17 mouse cellular contexts compared by ENCODE assay signal in the genomic region with DNA sequence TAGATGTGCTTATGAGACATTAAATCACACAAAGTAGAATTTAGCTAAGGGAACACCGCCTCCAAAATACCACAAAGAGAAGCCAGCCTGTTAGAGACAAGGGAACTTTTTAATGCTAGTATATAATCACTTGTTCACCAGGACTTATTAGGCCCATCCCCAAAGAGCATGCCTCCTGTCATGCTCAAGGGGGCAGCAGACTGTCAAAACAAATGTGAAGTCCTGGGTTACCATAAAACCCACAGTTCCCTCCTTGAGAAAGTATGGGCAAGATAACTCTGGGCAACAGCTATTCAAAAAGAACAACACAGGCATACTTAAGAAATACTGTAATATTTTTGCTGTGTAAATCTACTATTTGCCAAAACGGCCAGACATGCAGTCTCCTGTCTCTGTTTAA. TPM values are rescaled to one million over a fixed set of nuclear protein-coding genes. Genes with fewer than 3 reads are reported as not detected.
DNase-seq lines count a peak whose midpoint lies in the region; ATAC-seq and TF ChIP-seq lines count a peak whose summit lies in the region.
"Had no signal": no experiment of that assay in that cellular context is flagged by ENCODE, and none has a peak within 500 bp of the region (broad histone marks: within the 10 kb centered on the region; RNA-seq: fewer than 3 reads in every experiment).

No protein-coding gene starts in this region.

- H3K9me3 ChIP-seq in forebrain, embryonic 12.5 days: no peaks in the 10 kb centered on the region
- H3K9me3 ChIP-seq: forebrain, embryonic 10.5 days; neural tube, embryonic 12.5 days had no signal

- no peak for DNase-seq in layer of hippocampus, adult 2 months (ENCODE audit: low spot score in 2 of 2)
- DNase-seq in layer of hippocampus, postnatal 25 days (ENCODE audit: extremely low spot score in 1 of 2, low spot score in 1 of 2): no peak
- DNase-seq in CD4-positive, CD25-positive, alpha-beta regulatory T cell, adult 2 months (ENCODE audit: low read depth, low spot score): peak; percentile 60
- peak; percentile 57 for DNase-seq in adipocyte (ENCODE audit: low spot score)
- no peak for DNase-seq in adrenal gland, adult 18-20 months (ENCODE audit: low spot score in 2 of 2)
- DNase-seq in left cerebral cortex, adult 11 months (ENCODE audit: low spot score): no peak
- DNase-seq: adrenal gland, postnatal 25 days; cerebellum, adult 11 months; gastrocnemius, postnatal 14 days; right cerebral cortex, adult 18-20 months had no signal

- H3K4me1 ChIP-seq in forebrain, embryonic 12.5 days: no peaks in the 10 kb centered on the region; the same call in 1 of the 2 replicates
- H3K4me1 ChIP-seq: limb, embryonic 12.5 days; neural tube, embryonic 12.5 days had no signal

- peak; percentile 89 for ATAC-seq in megakaryocyte progenitor cell, adult 5-6 weeks (replicated peaks; ENCODE audit: poor library complexity)
- no peak for ATAC-seq in forebrain, embryonic 12.5 days (ENCODE audit: low FRiP score)
- ATAC-seq: intestine, embryonic 16.5 days had no signal

- no peak overlapping the region for H3K4me2 ChIP-seq in forebrain, embryonic 12.5 days
- H3K4me2 ChIP-seq: limb, embryonic 12.5 days; neural tube, embryonic 12.5 days had no signal

- no peak overlapping the region for H3K27ac ChIP-seq in layer of hippocampus, adult 2 months
- no peak overlapping the region for H3K27ac ChIP-seq in forebrain, embryonic 12.5 days
- H3K27ac ChIP-seq: forebrain, embryonic 10.5 days; limb, embryonic 12.5 days; neural tube, embryonic 12.5 days had no signal

- H3K36me3 ChIP-seq in forebrain, embryonic 12.5 days (replicated peaks): no peaks in the 10 kb centered on the region
- H3K36me3 ChIP-seq: forebrain, embryonic 10.5 days; limb, embryonic 12.5 days; neural tube, embryonic 12.5 days had no signal

- no peak overlapping the region for H3K4me3 ChIP-seq in layer of hippocampus, adult 2 months
- H3K4me3 ChIP-seq in forebrain, embryonic 12.5 days (replicated peaks): no peak overlapping the region
- H3K4me3 ChIP-seq: forebrain, embryonic 10.5 days; limb, embryonic 12.5 days; neural tube, embryonic 12.5 days had no signal

- H3K9ac ChIP-seq in forebrain, embryonic 12.5 days: no peak overlapping the region
- H3K9ac ChIP-seq: limb, embryonic 12.5 days; neural tube, embryonic 12.5 days had no signal

- H3K27me3 ChIP-seq in forebrain, embryonic 12.5 days: no peaks in the 10 kb centered on the region
- H3K27me3 ChIP-seq: limb, embryonic 12.5 days; neural tube, embryonic 12.5 days had no signal

- TF ChIP-seq CTCF in layer of hippocampus, adult 2 months (conservative IDR thresholded peaks at IDR 0.05): peak; percentile 58

- 78% methylated on average over 2 of the region's 2 CpGs for WGBS in forebrain, embryonic 12.5 days

RNA-seq across cellular contexts. Expression of gene Zbtb14, which starts 18.3 kb away (rescaled TPM):
- 10 to 100 TPM; 19.7 to 21.5 TPM for total RNA-seq in layer of hippocampus, adult 2 months (2021)
- 10 to 100 TPM; 21.2 to 21.3 TPM for total RNA-seq in layer of hippocampus, postnatal 25 days (2021)
- total RNA-seq in megakaryocyte progenitor cell, adult 5-6 weeks (2015): 19.8 and 22.0 TPM in 2 replicates
- total RNA-seq in megakaryocyte progenitor cell, adult 5-6 weeks (2017): 22.8 and 26.3 TPM in 2 replicates
- polyA plus RNA-seq in forebrain, embryonic 12.5 days (2016; fragmentation: Nextera tagmentation; extraction: Ambion mirVana): 35.8 and 36.6 TPM in 2 replicates
- 10 to 100 TPM; 11.1 to 14.5 TPM for total RNA-seq in adrenal gland, adult 18-20 months (2021)

RNA-seq across cellular contexts. Expression of gene Akain1, which starts 38.0 kb away (rescaled TPM):
- total RNA-seq in layer of hippocampus, adult 2 months (2021): 10 to 100 TPM; 15.8 to 16.2 TPM
- total RNA-seq in layer of hippocampus, postnatal 25 days (2021): 10 to 100 TPM; 12.1 to 15.2 TPM
- total RNA-seq in megakaryocyte progenitor cell, adult 5-6 weeks (2015): 0.07 TPM in 1 of 2 replicates, not detected in the other
- total RNA-seq in megakaryocyte progenitor cell, adult 5-6 weeks (2017): not detected in 2 replicates
- polyA plus RNA-seq in forebrain, embryonic 12.5 days (2016; fragmentation: Nextera tagmentation; extraction: Ambion mirVana): 0.10 TPM in 1 of 2 replicates, not detected in the other
- total RNA-seq in adrenal gland, adult 18-20 months (2021): not detected
- total RNA-seq: adrenal gland, postnatal 25 days; ES-E14; gastrocnemius, postnatal 14 days had no signal
- polyA plus RNA-seq: forebrain, embryonic 10.5 days; intestine, embryonic 16.5 days; limb, embryonic 12.5 days had no signal

Comparison
In these comparisons a context has a peak if more than half of its experiments do, and no peak if none do; other contexts are left out.
1. DNase-seq: peak in CD4-positive, CD25-positive, alpha-beta regulatory T cell, adult 2 months (single experiment) and adipocyte (single experiment); none in layer of hippocampus, adult 2 months (0 of 2), layer of hippocampus, postnatal 25 days (0 of 2), adrenal gland, adult 18-20 months (0 of 2) and left cerebral cortex, adult 11 months (single experiment).
2. RNA of gene Akain1, which starts 38.0 kb away (total RNA-seq): 15.8 to 16.2 TPM in layer of hippocampus, adult 2 months and 12.1 to 15.2 TPM in layer of hippocampus, postnatal 25 days; 0.07 TPM in megakaryocyte progenitor cell, adult 5-6 weeks and not detected in adrenal gland, adult 18-20 months; every median in the first group is over 10 times any median in the second.